Mouse (Mus musculus): ENCODE data around the gene Fry. TPM values are rescaled to one million over a fixed set of nuclear protein-coding genes. Genes with fewer than 3 reads are reported as not detected.

The Fry gene
- polyA plus RNA-seq, 1 experiment from 2014 or later = 4.3 TPM

DNA sequence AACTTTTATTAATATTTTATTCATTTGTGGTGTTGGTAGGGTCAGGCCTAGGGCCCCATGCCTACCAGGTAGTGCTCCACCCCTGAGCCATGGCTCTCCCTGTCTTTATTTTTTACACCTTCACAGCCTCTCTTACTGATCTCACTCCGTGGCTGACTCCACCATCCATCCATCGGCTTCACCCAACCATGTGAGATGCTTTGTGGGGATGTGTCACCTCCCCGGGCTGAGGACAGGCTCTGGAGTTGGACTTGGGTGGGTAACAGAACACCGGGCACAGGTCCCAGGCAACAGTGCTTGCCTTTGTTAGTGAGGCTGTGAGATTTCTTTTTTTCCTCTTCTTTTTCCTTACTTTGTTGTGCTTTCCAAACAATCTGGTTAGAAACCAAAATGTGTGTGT lies 67.7 kb downstream of the Fry start:
- Histone ChIP-seq H3K4me1 (no peaks in the 10 kb centered on the region), H3K27me3 (ENCODE audit: poor library complexity, severe bottlenecking) (no peaks in the 10 kb centered on the region), H3K27ac (no peak overlapping the region), H3K4me3 (no peak overlapping the region), H3K9me3 (peaks cover 11% of the 10 kb centered on the region), H3K36me3 (replicated peaks) (no peaks in the 10 kb centered on the region)
- DNase-seq (ENCODE audit: extremely low spot score, low spot score) = no peak
- WGBS = 91% methylated on average over 4 of the region's 4 CpGs

DNA sequence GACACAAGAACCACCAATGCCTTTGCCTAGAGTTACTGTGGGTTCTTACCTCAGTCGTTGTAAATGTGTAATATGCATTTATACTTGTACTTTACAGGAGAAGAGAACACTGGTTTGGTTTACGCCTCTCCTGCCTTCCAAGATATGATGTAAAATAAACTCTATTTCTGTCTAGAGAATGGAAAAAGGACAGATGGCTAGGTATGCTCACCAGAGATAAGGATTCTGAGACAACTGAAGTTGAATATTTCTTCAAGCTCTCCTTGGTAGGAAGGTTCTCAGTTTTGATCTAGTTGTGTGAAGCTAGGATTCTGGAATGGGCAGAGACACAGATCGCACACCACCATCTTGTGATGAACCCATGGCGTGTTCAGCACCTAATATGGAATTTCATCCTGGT lies 68.2 kb downstream of the Fry start:
- WGBS = 92% methylated on average over 4 of the region's 4 CpGs
- DNase-seq (ENCODE audit: extremely low spot score, low spot score) = no peak
- H3K9me3 ChIP-seq = peaks cover 11% of the 10 kb centered on the region
- no peak overlapping the region for H3K27ac ChIP-seq
- H3K27me3 ChIP-seq (ENCODE audit: poor library complexity, severe bottlenecking) = no peaks in the 10 kb centered on the region
- no peak overlapping the region for H3K4me3 ChIP-seq
- H3K4me1 ChIP-seq = no peaks in the 10 kb centered on the region
- H3K36me3 ChIP-seq (replicated peaks) = no peaks in the 10 kb centered on the region

DNA sequence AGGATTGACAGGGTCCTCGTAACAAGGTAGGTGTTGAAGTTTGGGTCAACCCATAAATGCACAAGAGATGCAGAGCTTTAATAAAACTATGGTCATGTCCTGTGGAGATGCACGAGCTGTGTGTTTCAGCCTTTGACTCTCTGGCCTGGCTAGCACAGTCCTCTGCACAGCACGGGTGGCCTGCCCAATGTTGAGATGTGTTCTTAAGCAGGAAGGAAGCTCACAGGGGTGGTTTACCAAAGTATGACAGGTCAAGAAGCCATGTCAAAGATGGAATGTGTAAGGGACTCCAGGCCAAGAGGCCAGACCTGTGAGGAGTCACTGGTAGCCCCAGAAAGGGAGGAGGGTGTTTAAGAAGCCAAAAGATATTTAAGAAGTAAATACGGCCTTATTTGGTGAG lies 69.6 kb downstream of the Fry start:
- 87% methylated on average over 4 of the region's 4 CpGs for WGBS
- DNase-seq (ENCODE audit: extremely low spot score, low spot score) = no peak
- Histone ChIP-seq H3K27ac (no peak overlapping the region), H3K36me3 (replicated peaks) (no peaks in the 10 kb centered on the region), H3K4me1 (no peaks in the 10 kb centered on the region), H3K27me3 (ENCODE audit: poor library complexity, severe bottlenecking) (no peaks in the 10 kb centered on the region), H3K4me3 (no peak overlapping the region), H3K9me3 (peaks cover 11% of the 10 kb centered on the region)

DNA sequence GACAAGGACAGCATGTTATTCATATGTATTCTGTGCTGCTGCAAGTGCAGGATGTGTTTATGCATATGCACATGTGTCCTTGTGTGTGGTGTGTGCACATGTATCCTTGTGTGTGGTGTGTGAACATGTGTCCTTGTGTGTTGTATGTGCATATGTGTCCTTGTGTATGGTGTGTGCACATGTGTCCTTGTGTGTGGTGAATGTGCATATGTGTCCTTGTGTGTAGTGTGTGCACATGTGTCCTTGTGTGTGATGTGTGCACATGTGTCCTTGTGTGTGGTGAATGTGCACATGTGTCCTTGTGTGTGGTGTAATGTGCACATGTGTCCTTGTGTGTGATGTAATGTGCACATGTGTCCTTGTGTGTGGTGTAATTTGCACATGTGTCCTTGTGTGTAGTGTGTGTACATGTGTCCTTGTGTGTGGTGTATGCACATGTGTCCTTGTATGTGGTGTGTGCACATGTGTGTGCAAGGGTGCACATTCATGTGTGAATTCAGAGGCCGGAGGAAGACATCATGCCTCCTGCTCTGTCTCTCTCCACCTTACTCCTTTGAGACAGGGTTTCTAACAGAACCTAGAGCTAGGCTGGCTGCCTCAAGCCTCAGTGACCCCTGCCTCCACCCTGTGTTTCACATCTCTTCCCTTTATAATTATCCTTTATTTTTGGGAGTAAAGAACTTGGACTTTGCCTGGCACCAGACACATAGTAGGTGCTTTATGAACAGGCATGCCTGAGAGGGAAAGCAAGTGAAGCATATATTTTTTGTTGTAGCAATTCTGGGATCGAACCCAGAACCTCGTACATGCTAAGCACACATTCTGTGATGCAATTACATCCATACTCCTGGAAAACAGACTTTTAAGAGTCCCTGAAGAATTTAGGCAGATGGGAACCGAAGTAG lies 72.3 kb downstream of the Fry start:
- DNase-seq (ENCODE audit: extremely low spot score, low spot score) = no peak
- Histone ChIP-seq H3K4me3 (no peak overlapping the region), H3K36me3 (replicated peaks) (no peaks in the 10 kb centered on the region), H3K9me3 (peaks cover 11% of the 10 kb centered on the region), H3K4me1 (no peaks in the 10 kb centered on the region), H3K27me3 (ENCODE audit: poor library complexity, severe bottlenecking) (peaks cover 17% of the 10 kb centered on the region), H3K27ac (no peak overlapping the region)
- WGBS = 90% methylated on average over 4 of the region's 4 CpGs

DNA sequence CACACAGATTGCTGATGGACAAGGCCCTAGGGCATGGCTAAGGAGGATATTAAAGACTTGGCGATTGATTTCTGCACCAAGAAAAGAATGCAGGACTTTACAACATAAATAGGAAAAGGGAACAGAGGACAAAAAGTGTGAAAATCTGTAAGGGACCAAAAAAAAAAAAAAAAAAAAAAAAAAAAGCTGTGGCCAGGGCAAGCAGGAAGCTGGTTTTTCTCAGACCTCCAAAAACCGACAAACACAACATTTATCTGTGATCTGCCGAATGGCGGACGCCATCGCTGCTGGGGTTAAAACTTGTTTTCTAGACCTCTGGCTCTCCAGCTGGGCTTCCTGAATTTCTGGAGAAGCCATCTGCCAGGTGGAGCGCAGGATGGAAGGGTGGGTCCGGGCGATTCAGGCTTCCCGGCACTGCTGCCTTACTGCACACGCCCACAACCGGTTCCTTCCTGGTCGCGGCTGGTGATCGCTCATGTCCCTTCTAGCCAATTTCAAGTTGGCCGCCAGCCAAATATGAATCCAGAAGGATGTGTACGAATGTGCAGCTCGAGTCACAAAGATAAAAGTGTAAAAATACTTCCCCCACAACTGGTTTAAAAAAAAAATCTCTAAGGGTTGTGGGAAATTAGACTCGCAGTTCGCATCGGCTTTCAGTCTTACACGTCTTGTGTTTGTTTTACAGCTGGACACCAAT lies 77.2 kb downstream of the Fry start:
- peak overlapping the region; percentile 52 for H3K4me3 ChIP-seq
- DNase-seq (ENCODE audit: extremely low spot score, low spot score) = peak; percentile 34
- no peak overlapping the region for H3K27ac ChIP-seq
- WGBS = 7% methylated on average over 22 of the region's 22 CpGs
- peaks cover 17% of the 10 kb centered on the region for H3K27me3 ChIP-seq (ENCODE audit: poor library complexity, severe bottlenecking)
- H3K9me3 ChIP-seq = peaks cover 4% of the 10 kb centered on the region
- peaks cover 14% of the 10 kb centered on the region for H3K4me1 ChIP-seq
- no peaks in the 10 kb centered on the region for H3K36me3 ChIP-seq (replicated peaks)

DNA sequence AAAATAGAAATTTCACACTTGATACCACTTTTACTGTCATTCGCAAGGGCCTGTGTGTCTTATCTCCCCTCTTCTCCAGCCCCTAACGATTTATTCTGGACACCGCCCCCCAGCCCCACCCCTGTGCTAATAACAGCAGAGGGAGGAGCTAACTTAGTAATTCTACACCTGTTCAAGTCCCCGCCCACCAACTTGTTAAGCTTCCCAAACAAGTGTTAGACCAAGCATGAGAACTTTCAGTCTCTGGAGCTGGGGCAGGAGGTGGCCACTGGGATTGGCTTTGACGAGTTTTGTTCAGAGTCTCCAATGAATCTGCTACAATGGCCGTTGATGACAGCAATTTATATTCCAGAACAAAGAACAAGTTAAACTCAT lies 77.8 kb downstream of the Fry start:
- H3K4me1 ChIP-seq = peaks cover 14% of the 10 kb centered on the region
- no peaks in the 10 kb centered on the region for H3K9me3 ChIP-seq
- peaks cover 17% of the 10 kb centered on the region for H3K27me3 ChIP-seq (ENCODE audit: poor library complexity, severe bottlenecking)
- H3K4me3 ChIP-seq = peak overlapping the region; percentile 52
- 5% methylated on average over 6 of the region's 6 CpGs for WGBS
- H3K36me3 ChIP-seq (replicated peaks) = no peaks in the 10 kb centered on the region
- H3K27ac ChIP-seq = no peak overlapping the region
- DNase-seq (ENCODE audit: extremely low spot score, low spot score) = peak; percentile 53

DNA sequence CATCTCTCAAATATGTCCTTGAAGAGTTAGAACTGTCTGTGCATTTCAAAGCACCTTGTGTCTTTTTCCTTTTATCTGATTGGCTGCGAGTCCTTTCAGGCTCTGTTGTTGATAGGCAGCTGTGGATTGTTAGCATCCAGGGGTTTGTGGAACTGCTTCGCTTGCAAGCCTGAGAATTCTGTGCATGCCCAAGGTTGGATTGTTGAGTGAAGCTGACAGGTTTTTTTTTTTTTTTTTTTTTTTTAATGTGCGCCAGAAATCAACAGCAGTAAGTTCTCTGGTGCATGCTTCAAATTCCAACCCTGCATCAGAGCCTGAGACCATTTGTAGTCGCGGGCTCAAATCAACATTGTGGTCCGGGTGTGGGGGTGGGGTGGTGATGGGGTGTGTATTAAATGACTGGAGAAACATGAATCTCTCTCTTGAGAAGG lies 78.5 kb downstream of the Fry start:
- Histone ChIP-seq H3K4me1 (peaks cover 14% of the 10 kb centered on the region), H3K4me3 (peak overlapping the region; percentile 52)

DNA sequence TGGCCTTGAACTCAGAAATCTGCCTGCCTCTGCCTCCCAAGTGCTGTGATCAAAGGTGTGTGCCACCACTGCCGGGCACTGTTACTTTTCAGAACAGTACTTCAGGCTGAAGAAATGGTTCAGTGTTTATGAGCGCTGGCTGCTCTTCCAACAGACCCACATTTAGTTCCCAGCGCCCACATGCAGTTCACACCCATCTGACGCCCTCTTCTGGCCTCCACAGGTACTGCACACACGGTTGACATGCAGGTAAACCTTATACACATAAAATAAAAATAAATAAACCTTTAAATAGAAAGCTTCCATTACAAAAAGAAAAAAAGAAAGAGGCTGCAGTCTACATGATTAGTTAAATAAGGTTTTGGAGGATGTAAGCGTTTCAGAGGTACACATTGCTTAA lies 88.3 kb downstream of the Fry start:
- Histone ChIP-seq H3K4me1 (no peaks in the 10 kb centered on the region), H3K27me3 (ENCODE audit: poor library complexity, severe bottlenecking) (no peaks in the 10 kb centered on the region), H3K36me3 (replicated peaks) (no peaks in the 10 kb centered on the region), H3K27ac (no peak overlapping the region), H3K4me3 (no peak overlapping the region), H3K9me3 (no peaks in the 10 kb centered on the region)
- no peak for DNase-seq (ENCODE audit: extremely low spot score, low spot score)
- 88% methylated on average over 6 of the region's 6 CpGs for WGBS

More for the DNA sequence above, 78.5 kb downstream of the Fry start:
- DNase-seq (ENCODE audit: extremely low spot score, low spot score) = peak; percentile 19
- H3K27me3 ChIP-seq (ENCODE audit: poor library complexity, severe bottlenecking) = peaks cover 17% of the 10 kb centered on the region
- 52% methylated on average over 6 of the region's 6 CpGs for WGBS
- H3K9me3 ChIP-seq = no peaks in the 10 kb centered on the region
- H3K36me3 ChIP-seq (replicated peaks) = no peaks in the 10 kb centered on the region
- no peak overlapping the region for H3K27ac ChIP-seq

DNA sequence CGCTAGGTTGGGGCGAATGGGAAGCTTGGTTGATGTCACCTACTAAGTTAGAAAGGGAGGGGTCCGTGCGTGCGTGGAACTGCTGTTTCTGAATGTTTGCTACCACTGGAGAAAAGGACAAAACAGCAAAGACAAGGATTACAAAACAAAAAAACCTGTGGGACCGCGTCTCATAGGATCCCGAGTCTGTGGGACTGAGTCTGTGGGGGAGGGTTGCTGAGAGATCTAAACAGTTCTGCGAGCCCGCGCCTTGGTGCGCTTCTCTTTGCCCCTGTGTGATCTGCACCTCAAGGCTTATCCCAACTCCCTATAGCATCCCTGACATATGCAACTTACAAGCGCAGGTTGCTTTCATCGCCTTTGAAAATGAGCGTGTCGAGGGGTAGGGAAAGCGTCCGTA lies 89.2 kb downstream of the Fry start:
- no peaks in the 10 kb centered on the region for H3K4me1 ChIP-seq
- no peaks in the 10 kb centered on the region for H3K36me3 ChIP-seq (replicated peaks)
- 59% methylated on average over 18 of the region's 18 CpGs for whole genome bisulfite sequencing
- H3K27me3 ChIP-seq (ENCODE audit: poor library complexity, severe bottlenecking) = no peaks in the 10 kb centered on the region
- no peaks in the 10 kb centered on the region for H3K9me3 ChIP-seq
- H3K27ac ChIP-seq = no peak overlapping the region
- no peak for DNase-seq (ENCODE audit: extremely low spot score, low spot score)
- no peak overlapping the region for H3K4me3 ChIP-seq

DNA sequence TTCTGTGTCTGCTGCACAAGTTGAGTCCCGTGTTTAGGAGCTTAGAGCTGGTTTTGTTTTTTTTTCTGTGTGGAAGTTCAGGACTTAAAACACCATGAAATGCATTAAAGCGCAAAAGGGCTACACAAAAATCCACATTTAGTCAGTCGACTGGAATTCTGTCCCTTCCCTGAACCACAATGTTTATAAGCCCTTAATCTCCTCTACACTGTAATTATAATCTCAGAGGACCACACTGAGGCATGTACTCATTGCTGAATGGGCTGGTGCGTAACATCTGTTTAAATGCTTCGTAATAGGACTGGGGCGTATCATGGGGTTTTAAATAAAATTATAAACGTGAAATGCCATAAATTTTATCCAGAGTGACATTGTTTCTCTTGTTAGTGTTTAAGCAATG lies 89.6 kb downstream of the Fry start:
- H3K4me1 ChIP-seq = no peaks in the 10 kb centered on the region
- no peaks in the 10 kb centered on the region for H3K9me3 ChIP-seq
- H3K27ac ChIP-seq = no peak overlapping the region
- H3K27me3 ChIP-seq (ENCODE audit: poor library complexity, severe bottlenecking) = no peaks in the 10 kb centered on the region
- WGBS = 67% methylated on average over 7 of the region's 7 CpGs
- H3K4me3 ChIP-seq = no peak overlapping the region
- H3K36me3 ChIP-seq (replicated peaks) = no peaks in the 10 kb centered on the region
- DNase-seq (ENCODE audit: extremely low spot score, low spot score) = no peak

DNA sequence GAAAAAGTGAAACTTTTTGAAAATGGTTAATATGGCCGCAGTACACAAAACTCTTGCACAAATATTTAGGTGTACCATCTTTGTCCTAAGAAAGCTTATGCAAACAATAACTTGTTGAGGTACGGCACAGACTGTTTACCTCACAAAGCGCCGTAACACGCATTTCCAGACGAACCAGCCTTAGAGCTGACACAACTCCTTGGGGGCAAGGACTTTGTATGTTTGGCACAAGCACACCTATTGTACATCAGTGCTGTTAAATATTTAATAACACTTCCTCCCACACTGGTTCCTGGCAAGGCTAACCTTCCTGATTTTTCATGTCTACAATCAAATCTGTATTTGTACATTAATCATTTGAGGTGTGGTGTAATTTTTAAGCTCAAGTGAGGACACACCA lies 95.6 kb downstream of the Fry start:
- no peaks in the 10 kb centered on the region for H3K9me3 ChIP-seq
- no peaks in the 10 kb centered on the region for H3K36me3 ChIP-seq (replicated peaks)
- no peak overlapping the region for H3K4me3 ChIP-seq
- H3K27me3 ChIP-seq (ENCODE audit: poor library complexity, severe bottlenecking) = no peaks in the 10 kb centered on the region
- DNase-seq (ENCODE audit: extremely low spot score, low spot score) = no peak
- no peaks in the 10 kb centered on the region for H3K4me1 ChIP-seq
- H3K27ac ChIP-seq = no peak overlapping the region
- WGBS = 93% methylated on average over 6 of the region's 6 CpGs

DNA sequence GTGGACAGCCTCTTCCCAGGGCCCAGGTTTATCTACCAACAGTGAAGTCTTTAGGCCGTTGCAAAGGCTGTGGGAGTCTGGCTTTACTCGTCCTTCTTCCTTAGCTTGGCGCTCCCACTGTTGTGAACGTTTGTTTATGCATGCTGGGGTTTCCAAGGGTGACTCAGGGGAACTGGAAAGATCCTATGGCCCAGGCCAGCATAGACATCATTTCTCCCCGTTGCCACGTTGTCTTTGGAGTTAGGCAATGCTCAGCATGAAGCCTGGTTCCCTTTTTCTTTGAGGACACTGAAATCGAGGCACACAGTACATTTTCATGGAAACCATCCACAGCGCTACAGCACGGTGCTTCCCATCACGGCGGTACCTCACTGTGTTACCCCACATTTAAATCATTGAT lies 97.6 kb downstream of the Fry start:
- no peak for DNase-seq (ENCODE audit: extremely low spot score, low spot score)
- no peaks in the 10 kb centered on the region for H3K36me3 ChIP-seq (replicated peaks)
- WGBS = 77% methylated on average over 11 of the region's 11 CpGs
- H3K4me3 ChIP-seq = no peak overlapping the region
- no peak overlapping the region for H3K27ac ChIP-seq
- no peaks in the 10 kb centered on the region for H3K9me3 ChIP-seq
- H3K27me3 ChIP-seq (ENCODE audit: poor library complexity, severe bottlenecking) = no peaks in the 10 kb centered on the region
- no peaks in the 10 kb centered on the region for H3K4me1 ChIP-seq

DNA sequence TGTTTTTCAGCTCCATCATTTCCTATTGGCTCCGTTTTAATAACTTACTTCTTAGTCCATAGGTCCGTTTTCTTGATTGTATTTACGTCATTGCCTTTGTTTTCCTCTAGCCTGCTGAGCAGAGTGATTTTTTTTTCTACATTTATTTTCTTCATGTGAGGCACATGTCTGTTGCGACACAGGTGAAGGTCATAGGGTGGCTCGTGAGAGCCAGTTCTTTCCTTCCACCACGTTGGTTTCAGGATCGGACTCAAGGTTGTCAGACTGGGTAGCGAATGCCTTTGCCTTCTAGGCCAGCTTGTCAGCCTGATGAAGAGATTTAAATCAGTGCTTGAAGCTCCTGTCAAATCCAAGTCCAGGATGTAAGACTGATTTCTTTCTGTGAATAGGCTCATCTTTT lies 101.0 kb downstream of the Fry start:
- 88% methylated on average over 8 of the region's 8 CpGs for WGBS
- H3K27me3 ChIP-seq (ENCODE audit: poor library complexity, severe bottlenecking) = no peaks in the 10 kb centered on the region
- H3K4me1 ChIP-seq = no peaks in the 10 kb centered on the region
- H3K9me3 ChIP-seq = no peaks in the 10 kb centered on the region
- H3K4me3 ChIP-seq = no peak overlapping the region
- H3K27ac ChIP-seq = no peak overlapping the region
- H3K36me3 ChIP-seq (replicated peaks) = no peaks in the 10 kb centered on the region
- no peak for DNase-seq (ENCODE audit: extremely low spot score, low spot score)
